Mouse (Mus musculus) CH12.LX (cell line): Measurements from ENCODE around the gene Lima1. TPM values are rescaled to one million over a fixed set of nuclear protein-coding genes. Genes with fewer than 3 reads are reported as not detected.
A peak's percentile ranks its signal among the peaks of the same experiment; 100 is the strongest.

Experiments used
- DNase-seq: peaks from one replicate; pipeline ENCODE4 v3.0.0-alpha.2; 2013; ENCODE audit errors: extremely low read depth
- H3K27ac ChIP-seq: 2 replicates; pipeline ENCODE4 v1.5.1; 2012; ENCODE audit warnings: low read depth, mild to moderate bottlenecking, control low read depth, moderate library complexity; ENCODE audit not compliant: insufficient read depth
- H3K27me3 ChIP-seq: replicated peaks from 2 replicates; pipeline ENCODE3; 2012; ENCODE audit warnings: inconsistent platforms
- H3K36me3 ChIP-seq, 2 experiments: replicated peaks in 1 of 2; 2 replicates each; pipeline versions ENCODE3 to v1.6.1; 2012; ENCODE audit warnings: inconsistent platforms in 1 of 2, low read length in 1 of 2, mild to moderate bottlenecking in 1 of 2, mixed read lengths in 1 of 2, moderate library complexity in 1 of 2; ENCODE audit not compliant: control insufficient read depth in 1 of 2, insufficient read depth in 1 of 2
- H3K4me1 ChIP-seq, 2 experiments: 2 replicates each; pipeline ENCODE4 v1.6.1; 2012; ENCODE audit warnings: inconsistent platforms in 1 of 2, moderate library complexity in 1 of 2; ENCODE audit not compliant: insufficient read depth in 2 of 2, control insufficient read depth in 1 of 2
- H3K4me2 ChIP-seq: 2 replicates; pipeline ENCODE4 v1.6.1; 2012; ENCODE audit warnings: low read depth, mild to moderate bottlenecking, control low read depth; ENCODE audit not compliant: poor library complexity, insufficient read depth, severe bottlenecking
- H3K4me3 ChIP-seq, 3 experiments: fragments of 150-350 bp in 1 of 3; sonication (generic) in 1 of 3; replicated peaks in 1 of 3; 2 replicates each; pipeline versions ENCODE3 to v1.5.1; 2011 to 2012; ENCODE audit warnings: low read depth in 2 of 3, low read length in 2 of 3, mild to moderate bottlenecking in 2 of 3, moderate library complexity in 2 of 3, control low read depth in 1 of 3, improper control_type of control experiment in 1 of 3, inconsistent platforms in 1 of 3, mixed read lengths in 1 of 3; ENCODE audit not compliant: poor library complexity in 1 of 3
- H3K79me2 ChIP-seq: replicated peaks from 2 replicates; pipeline ENCODE4 v1.6.1; 2012; ENCODE audit warnings: mild to moderate bottlenecking, moderate library complexity; ENCODE audit not compliant: control insufficient read depth, poor library complexity, insufficient read depth, severe bottlenecking; ENCODE audit errors: extremely low read depth
- H3K9ac ChIP-seq: 2 replicates; pipeline ENCODE4 v1.6.1; 2012; ENCODE audit warnings: low read depth, mild to moderate bottlenecking, control low read depth, moderate library complexity; ENCODE audit not compliant: insufficient read depth
- H3K9me3 ChIP-seq: replicated peaks from 2 replicates; pipeline ENCODE3; 2012; ENCODE audit warnings: low read length, inconsistent platforms, mixed read lengths
- CTCF ChIP-seq, 2 experiments: IDR thresholded peaks in 1 of 2; conservative IDR thresholded peaks in 1 of 2; 2 replicates each; pipeline ENCODE4 v1.5.1; 2011 to 2012; ENCODE audit warnings: low read depth in 2 of 2, low read length in 2 of 2, improper control_type of control experiment in 1 of 2, inconsistent platforms in 1 of 2, mild to moderate bottlenecking in 1 of 2, moderate library complexity in 1 of 2
- E2F4 ChIP-seq: IDR thresholded peaks from 2 replicates; pipeline ENCODE4 v1.6.1; 2011; ENCODE audit warnings: low read depth, low read length, improper control_type of control experiment; ENCODE audit not compliant: insufficient replicate concordance
- ELF1 ChIP-seq: IDR thresholded peaks from 2 replicates; pipeline ENCODE4 v1.6.1; 2014; ENCODE audit warnings: low read depth, mild to moderate bottlenecking, inconsistent platforms, low read length, improper control_type of control experiment
- ETS1 ChIP-seq: conservative IDR thresholded peaks from 2 replicates; pipeline ENCODE4 v1.6.1; 2012; ENCODE audit warnings: low read depth, mild to moderate bottlenecking, inconsistent platforms, low read length, improper control_type of control experiment, moderate library complexity
- GABPA ChIP-seq: IDR thresholded peaks from 2 replicates; pipeline ENCODE4 v1.6.1; 2012; ENCODE audit warnings: low read depth, low read length, improper control_type of control experiment, inconsistent platforms; ENCODE audit not compliant: insufficient replicate concordance
- HCFC1 ChIP-seq: IDR thresholded peaks from 2 replicates; pipeline ENCODE4 v1.6.1; 2012; ENCODE audit warnings: low read depth, mild to moderate bottlenecking, inconsistent platforms, low read length, improper control_type of control experiment
- IRF4 ChIP-seq: IDR thresholded peaks from 2 replicates; pipeline ENCODE4 v1.6.1; 2014; ENCODE audit warnings: low read depth, mild to moderate bottlenecking, inconsistent platforms, low read length, improper control_type of control experiment
- JUN ChIP-seq: IDR thresholded peaks from 2 replicates; pipeline ENCODE4 v1.6.1; 2011; ENCODE audit warnings: low read depth, mild to moderate bottlenecking, low read length, improper control_type of control experiment, moderate library complexity; ENCODE audit not compliant: insufficient read depth
- JUND ChIP-seq: conservative IDR thresholded peaks from 2 replicates; pipeline ENCODE4 v1.6.1; 2011; ENCODE audit warnings: low read depth, low read length, improper control_type of control experiment
- KAT2A ChIP-seq: IDR thresholded peaks from 2 replicates; pipeline ENCODE4 v1.6.1; 2012; ENCODE audit warnings: low read length, improper control_type of control experiment, inconsistent platforms; ENCODE audit not compliant: insufficient replicate concordance
- MAFK ChIP-seq: IDR thresholded peaks from 2 replicates; pipeline ENCODE4 v1.6.1; 2011; ENCODE audit warnings: low read length, improper control_type of control experiment; ENCODE audit not compliant: insufficient replicate concordance
- MAX ChIP-seq: IDR thresholded peaks from 2 replicates; pipeline ENCODE4 v1.6.1; 2011; ENCODE audit warnings: low read length, improper control_type of control experiment
- MAZ ChIP-seq: IDR thresholded peaks from 2 replicates; pipeline ENCODE4 v1.6.1; 2012; ENCODE audit warnings: low read depth, mild to moderate bottlenecking, inconsistent platforms, low read length, improper control_type of control experiment, moderate library complexity
- MXI1 ChIP-seq: IDR thresholded peaks from 2 replicates; pipeline ENCODE4 v1.6.1; 2011; ENCODE audit warnings: mild to moderate bottlenecking, low read depth, low read length, improper control_type of control experiment
- NELFE ChIP-seq: IDR thresholded peaks from 2 replicates; pipeline ENCODE4 v1.6.1; 2011; ENCODE audit warnings: low read depth, low read length, improper control_type of control experiment
- PAX5 ChIP-seq: IDR thresholded peaks from 2 replicates; pipeline ENCODE4 v1.6.1; 2012; ENCODE audit warnings: low read length, inconsistent platforms, mixed read lengths
- POLR2A ChIP-seq: IDR thresholded peaks from 2 replicates; pipeline ENCODE4 v1.6.1; 2011; ENCODE audit warnings: low read depth, mild to moderate bottlenecking, improper control_type of control experiment, low read length
- RAD21 ChIP-seq: IDR thresholded peaks from 2 replicates; pipeline ENCODE4 v1.6.1; 2011; ENCODE audit warnings: low read depth, mild to moderate bottlenecking, low read length, improper control_type of control experiment, moderate library complexity
- RCOR1 ChIP-seq: conservative IDR thresholded peaks from 2 replicates; pipeline ENCODE4 v1.6.1; 2012; ENCODE audit warnings: low read depth, mild to moderate bottlenecking, inconsistent platforms, low read length, improper control_type of control experiment
- SMC3 ChIP-seq: IDR thresholded peaks from 2 replicates; pipeline ENCODE4 v1.6.1; 2011; ENCODE audit warnings: low read depth, low read length, improper control_type of control experiment
- TBP ChIP-seq: conservative IDR thresholded peaks from 2 replicates; pipeline ENCODE4 v1.6.1; 2011; ENCODE audit warnings: low read depth, low read length, improper control_type of control experiment
- TCF12 ChIP-seq: IDR thresholded peaks from 2 replicates; pipeline ENCODE4 v1.6.1; 2014; ENCODE audit warnings: low read depth, mild to moderate bottlenecking, inconsistent platforms, low read length, improper control_type of control experiment
- UBTF ChIP-seq: IDR thresholded peaks from 2 replicates; pipeline ENCODE4 v1.6.1; 2012; ENCODE audit warnings: low read depth, mild to moderate bottlenecking, inconsistent platforms, low read length, improper control_type of control experiment, moderate library complexity
- ZKSCAN1 ChIP-seq: IDR thresholded peaks from 2 replicates; pipeline ENCODE4 v1.6.1; 2012; ENCODE audit warnings: low read depth, inconsistent platforms, low read length, improper control_type of control experiment, borderline replicate concordance
- ZNF384 ChIP-seq: IDR thresholded peaks from 2 replicates; pipeline ENCODE4 v1.6.1; 2012; ENCODE audit warnings: low read depth, low read length, improper control_type of control experiment, inconsistent platforms
- dilution Hi-C: fragments of 300-500 bp; cut with MboI; formaldehyde crosslinking; loops from 2 replicates; pipeline ENCODE4 v1.14.3; 2020; ENCODE audit warnings: low sequenced_read_pairs; ENCODE audit not compliant: extremely low pct_unique_long_range_greater_than_20kb, extremely low pct_ligation_motif_present
- in situ Hi-C: fragments of 300-500 bp; cut with MboI; formaldehyde crosslinking; loops from 3 replicates; pipeline ENCODE4 v1.14.3; 2019; ENCODE audit warnings: low sequenced_read_pairs, low pct_ligation_motif_present, low pct_unique_long_range_greater_than_20kb, mixed read lengths
- polyA plus RNA-seq: library from polyadenylated mRNA; unstranded; fragments of >175 nt; gene quantifications from 2 replicates; pipeline ENCODE4 v1.2.1, GENCODE M21; 2012; ENCODE audit warnings: low read depth; ENCODE audit not compliant: insufficient read length
- total RNA-seq, 2 experiments: library from RNA; depleted of rRNA; stranded (reverse); fragments of 300-350 nt in 1 of 2; fragments of >200 nt in 1 of 2; gene quantifications; 2 replicates each; pipeline ENCODE4 v1.2.3; 2012 to 2014

Gene Lima1
- total and polyA plus RNA-seq, 3 experiments: 10.3 to 26.9 (median 18.7) TPM

- Histone ChIP-seq H3K79me2 (no peaks in the 10 kb centered on the region), H3K4me1 (peaks cover 0 to 8% of the 10 kb centered on the region in 2 experiments; a peak in 1 of 4 replicates), H3K27ac (no peak overlapping the region), H3K4me3 (no peak overlapping the region), H3K27me3 (no peaks in the 10 kb centered on the region), H3K36me3 (no peaks in the 10 kb centered on the region), H3K9me3 (no peaks in the 10 kb centered on the region), H3K4me2 (no peak overlapping the region), H3K9ac (no peak overlapping the region)
- in situ Hi-C loops: loop anchor here (10.0 kb wide), 2 partner anchors 62 to 292 kb away; partner anchors contain the start of gene Aqp6
- DNase-seq: no peak
- dilution Hi-C loops: no loop called here
- TF ChIP-seq SMC3 (no peak), TBP (no peak), CTCF (conservative IDR thresholded peaks at IDR 0.05 in 1 of 2, IDR thresholded peaks at IDR 0.05 in 1 of 2; ENCODE audit: low read depth in 2 of 2, low read length in 2 of 2) (peak in 1 of 2 experiments; percentile 48; a peak in 2 of 4 replicates), JUN (no peak), KAT2A (no peak), UBTF (no peak), JUND (no peak), E2F4 (no peak), IRF4 (no peak), GABPA (no peak), MAZ (no peak), NELFE (no peak), HCFC1 (no peak), ELF1 (no peak), TCF12 (no peak), RAD21 (peak; percentile 41), PAX5 (no peak)
Observed at GRCm38 (mm10) chr15:99896621-99897020, 21.4 kb upstream of the Lima1 start.

DNA sequence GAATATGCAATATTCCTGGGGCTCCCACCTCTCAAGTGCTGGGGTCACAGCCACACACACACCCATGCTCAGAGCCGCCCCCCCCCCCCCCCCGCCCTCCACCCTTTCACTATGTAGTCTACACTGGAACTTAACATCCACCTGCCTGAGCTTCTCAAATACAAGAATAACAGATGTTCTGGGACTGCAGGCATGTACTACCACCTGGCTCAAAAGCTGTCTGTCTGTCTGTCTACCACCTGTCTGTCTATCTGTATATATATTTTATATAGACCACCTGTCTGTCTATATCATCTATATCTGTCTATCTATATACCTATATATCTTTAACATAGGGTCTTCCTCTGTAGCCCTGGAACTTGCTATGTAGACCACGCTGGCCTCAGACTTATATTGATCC lies 16.1 kb upstream of the Lima1 start:
- Histone ChIP-seq H3K9ac (no peak overlapping the region), H3K4me2 (peak overlapping the region; percentile 63; the same call in 1 of the 2 replicates), H3K36me3 (no peaks in the 10 kb centered on the region), H3K27ac (no peak overlapping the region), H3K4me3 (no peak overlapping the region), H3K27me3 (no peaks in the 10 kb centered on the region), H3K79me2 (no peaks in the 10 kb centered on the region), H3K9me3 (no peaks in the 10 kb centered on the region), H3K4me1 (peaks cover 0 to 12% of the 10 kb centered on the region in 2 experiments; a peak in 2 of 4 replicates)
- no peak for DNase-seq
- TF ChIP-seq POLR2A (no peak), RAD21 (no peak), IRF4 (no peak), PAX5 (no peak), MXI1 (no peak), MAFK (no peak), MAZ (no peak), SMC3 (no peak), JUN (no peak), ETS1 (no peak), ELF1 (no peak), MAX (no peak), GABPA (no peak), TBP (no peak), ZNF384 (no peak), ZKSCAN1 (no peak), RCOR1 (no peak)
- dilution Hi-C loops: no loop called here
- in situ Hi-C loops: loop anchor here (10.0 kb wide), 2 partner anchors 57 to 287 kb away; partner anchors contain the start of gene Aqp6
